Mouse (Mus musculus) lung, adult 18-20 months (tissue): ENCODE results near the gene Papln.
A peak's percentile ranks its signal among the peaks of the same experiment; 100 is the strongest.

Source experiments
- DNase-seq, 2 experiments: peaks; one replicate each; pipeline ENCODE4 v3.0.0; 2022; ENCODE audit warnings: mixed read lengths in 2 of 2

Gene Papln

DNA sequence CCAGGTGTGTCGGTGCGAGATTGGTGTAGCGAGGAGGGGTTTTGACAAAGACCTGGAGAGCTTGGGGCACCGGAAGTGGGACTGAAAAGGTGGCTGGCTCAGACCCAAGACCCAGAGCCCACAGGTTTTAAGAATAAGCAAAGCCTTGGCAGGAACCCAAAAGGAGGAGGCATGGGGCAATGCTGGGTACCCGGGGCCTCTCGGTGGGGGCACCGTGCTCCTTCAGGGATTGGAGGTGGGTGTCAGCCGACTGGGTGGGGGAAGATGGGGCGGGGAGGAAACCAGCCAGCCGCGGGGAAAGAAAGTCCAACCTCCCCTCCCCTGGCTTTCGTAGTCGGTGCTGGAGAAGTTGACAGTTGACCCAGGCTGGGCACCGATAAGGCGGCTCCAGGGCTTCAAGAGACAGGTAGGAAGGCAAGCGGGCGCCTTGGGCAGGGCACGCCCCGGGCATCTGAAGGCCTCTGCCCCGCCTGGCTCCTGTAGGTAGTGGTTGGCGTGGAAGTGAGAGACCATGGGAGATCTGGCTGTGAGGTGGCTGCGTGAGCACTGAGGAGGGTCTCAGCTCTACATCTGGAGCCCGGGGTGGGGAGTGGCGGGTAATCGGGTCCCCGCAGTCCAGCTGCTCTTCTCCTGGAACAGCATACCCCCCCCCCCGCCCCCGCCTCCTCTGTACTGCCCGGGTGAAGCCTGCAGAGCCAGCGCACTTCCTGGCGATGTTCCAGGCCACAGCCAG lies at the start of gene Papln:
TSS of gene Papln (plus strand) at position 324 of the 733 bp plus-strand sequence.
- peak; percentile 22 to 39 for DNase-seq

DNA sequence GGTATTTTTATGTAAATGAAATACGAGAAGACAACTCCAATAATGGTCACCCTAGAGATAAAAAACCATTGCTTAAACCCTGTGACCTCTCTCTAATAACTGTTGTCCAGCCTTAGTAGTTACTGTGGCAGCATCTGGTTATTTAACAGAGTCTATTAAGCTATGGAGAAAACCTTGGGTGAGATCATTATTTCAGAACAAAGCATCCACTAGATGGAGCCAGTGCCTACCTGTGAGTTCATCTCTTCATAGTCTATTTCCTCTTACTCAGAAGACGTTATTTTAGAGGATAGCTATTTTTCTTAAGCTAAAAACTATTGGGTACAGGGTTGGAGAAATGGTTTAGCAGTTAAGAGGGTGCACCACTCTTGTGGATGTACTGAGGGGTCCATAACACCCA lies 49.7 kb upstream of the Papln start:
- DNase-seq = peak in 1 of 2 experiments; percentile 27

DNA sequence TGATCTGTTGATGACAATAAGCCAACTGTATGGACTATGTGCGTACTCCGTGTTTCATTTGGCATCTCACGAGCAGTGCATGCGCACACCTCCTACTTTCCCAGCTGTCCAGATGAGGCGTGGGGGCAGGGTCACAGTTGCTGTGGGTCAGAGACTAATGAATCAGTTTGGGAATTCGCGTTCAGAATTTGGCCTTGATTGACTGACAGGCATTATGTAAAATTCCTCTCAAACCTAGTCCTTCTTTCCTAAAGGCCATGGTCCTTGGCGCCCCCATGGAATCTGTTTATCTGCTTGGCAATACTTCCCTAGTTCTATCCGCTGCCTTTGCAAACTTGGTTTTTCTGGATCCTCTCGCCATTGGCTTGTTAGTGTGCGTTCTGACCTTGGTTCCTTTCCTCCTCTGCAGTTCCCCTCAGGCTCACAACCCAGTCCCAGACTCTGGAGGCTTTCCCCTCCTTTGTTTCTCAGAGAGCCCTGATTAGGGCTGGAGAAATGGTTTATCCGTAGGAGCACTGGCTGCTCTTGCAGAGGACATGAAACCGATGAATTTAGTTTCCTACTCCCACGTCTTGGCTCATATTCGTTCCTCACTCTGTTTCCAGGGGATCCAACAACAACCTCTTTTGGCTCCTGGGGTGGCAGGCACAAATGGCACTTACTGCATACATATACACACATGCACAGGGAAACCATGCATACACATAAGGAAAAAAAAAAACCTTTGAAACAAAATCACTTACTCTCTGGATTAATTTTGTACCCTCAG lies 46.8 kb upstream of the Papln start:
- no peak for DNase-seq

DNA sequence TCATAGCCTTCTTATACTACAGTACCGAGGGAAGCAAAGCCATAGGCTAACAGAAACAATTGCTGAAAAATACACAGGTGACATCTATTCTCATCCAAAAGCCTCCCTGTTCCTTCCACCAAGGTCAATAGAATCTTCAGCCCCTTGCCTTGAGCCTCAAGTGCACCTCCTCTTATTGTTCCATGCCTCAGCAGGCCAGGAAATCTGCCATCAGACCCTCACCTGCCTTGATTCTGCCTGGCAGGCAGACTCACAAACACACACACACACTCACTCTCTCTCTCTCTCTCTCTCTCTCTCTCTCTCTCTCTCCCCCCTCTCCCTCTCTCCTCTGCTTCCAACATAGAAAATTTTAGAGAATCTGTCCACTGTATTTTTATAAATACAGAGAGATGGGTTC lies 44.0 kb upstream of the Papln start:
- no peak for DNase-seq

DNA sequence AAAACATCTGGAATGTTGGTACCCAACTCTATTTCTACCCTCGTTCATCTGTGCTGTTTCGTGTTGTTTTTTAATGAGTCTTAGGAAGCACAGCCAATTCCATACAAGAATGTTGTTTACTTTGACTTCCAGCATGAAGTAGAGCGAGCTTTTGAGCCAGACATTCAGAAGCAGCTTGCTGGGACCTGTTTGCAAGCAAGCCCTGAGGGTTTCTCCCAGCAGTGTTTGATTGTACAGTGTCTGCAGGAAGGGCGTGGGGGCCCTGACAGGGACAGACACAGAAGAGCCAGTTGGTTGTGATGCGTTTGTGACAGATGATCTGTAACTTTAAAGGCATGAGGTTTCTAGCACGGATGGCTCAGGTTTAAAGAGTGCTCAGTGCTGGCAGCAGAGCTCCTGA lies 42.2 kb upstream of the Papln start:
- DNase-seq = no peak

DNA sequence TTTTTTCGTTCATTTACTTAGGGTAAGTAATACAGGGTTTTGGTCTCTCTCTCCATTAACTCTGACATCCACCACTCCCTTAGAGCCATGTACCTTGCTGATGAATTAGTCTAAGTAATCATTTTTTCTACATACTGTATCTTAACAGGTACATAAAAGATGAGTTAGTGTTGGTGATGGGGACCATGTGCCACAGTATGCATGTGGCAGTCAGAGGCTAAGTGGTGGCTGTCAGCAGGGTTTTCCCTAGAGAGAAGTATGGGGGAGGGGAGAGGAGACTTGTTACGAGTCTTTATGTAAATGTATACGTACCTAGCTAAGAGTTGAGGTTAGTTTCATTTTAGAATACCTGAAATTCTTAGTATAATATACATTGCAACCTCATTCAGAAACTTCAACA lies 40.4 kb upstream of the Papln start:
- no peak for DNase-seq

DNA sequence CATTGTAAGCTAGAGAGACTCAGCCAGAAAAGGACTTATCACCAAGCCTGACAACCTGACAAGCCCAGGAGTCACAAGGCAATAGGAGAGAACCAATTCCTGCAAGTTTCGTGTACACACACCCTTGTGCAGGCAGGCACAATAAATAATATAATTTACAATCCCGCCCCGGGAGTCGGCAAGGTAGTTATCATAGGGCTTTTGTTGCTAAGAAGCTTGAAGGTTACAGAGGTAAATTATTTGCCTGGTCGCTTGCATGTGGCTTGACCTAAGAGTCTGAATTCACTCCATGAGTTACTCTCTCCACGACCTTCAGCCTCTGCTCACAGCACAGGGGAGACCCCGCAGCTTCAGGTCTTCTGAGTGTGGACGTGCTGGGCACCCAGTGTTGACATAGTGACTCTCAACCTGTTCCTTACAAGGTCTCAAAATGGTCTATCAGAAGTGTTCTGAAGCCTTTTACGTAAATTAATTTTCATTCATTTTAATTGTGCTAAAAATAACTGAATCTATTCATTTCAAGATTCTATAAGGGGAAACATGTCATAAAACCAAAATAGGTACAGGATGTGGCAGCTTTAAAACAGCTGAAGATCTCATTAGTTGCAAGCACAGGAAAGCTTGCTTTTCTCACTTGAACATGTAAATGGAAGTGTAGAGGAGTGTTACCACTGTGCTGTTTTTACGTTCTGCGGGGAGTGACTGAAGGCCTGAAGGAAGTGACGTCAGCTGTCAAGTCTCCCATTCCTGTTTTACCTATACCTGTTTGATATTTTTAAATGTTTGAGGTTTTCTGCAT lies 36.7 kb upstream of the Papln start:
- DNase-seq = no peak

DNA sequence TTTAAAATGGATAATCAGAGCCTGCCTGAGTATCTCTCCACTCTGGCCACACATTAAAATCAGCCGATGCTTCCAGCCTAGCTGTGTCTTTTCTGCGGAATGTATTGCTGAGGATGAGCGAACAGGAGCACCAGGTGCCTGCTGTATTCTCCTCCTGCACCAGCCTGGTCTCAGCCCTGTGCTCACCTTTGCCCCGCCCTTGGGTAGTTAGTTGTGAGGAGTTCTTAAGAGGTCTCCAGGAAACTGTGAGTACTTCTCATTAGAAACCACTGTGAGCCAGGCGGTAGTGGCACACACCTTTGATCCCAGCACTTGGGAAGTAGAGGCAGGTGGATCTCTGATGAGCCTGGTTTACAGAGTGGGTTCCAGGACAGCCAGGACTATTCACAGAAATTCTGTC lies 31.2 kb upstream of the Papln start:
- DNase-seq = peak in 1 of 2 experiments; percentile 19

DNA sequence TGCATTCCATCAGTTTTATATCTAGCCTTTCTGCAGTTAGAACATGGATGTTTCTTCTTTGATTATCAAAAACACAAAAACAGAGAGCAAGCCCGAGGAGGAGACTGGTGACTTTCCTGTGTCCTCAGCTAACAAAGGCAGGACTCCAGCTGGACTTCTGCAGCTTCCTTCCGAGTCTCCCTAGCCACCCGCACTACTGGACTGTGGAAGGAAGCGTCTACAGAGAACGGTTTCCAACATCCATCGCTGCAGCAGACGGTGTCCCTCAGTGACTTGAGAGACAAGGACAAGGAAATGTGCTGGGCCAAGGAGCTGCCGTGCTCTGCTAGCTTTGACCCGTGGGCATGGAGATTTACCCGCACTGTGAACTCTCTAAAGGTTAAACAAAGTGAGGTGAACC lies 29.4 kb upstream of the Papln start:
- no peak for DNase-seq

DNA sequence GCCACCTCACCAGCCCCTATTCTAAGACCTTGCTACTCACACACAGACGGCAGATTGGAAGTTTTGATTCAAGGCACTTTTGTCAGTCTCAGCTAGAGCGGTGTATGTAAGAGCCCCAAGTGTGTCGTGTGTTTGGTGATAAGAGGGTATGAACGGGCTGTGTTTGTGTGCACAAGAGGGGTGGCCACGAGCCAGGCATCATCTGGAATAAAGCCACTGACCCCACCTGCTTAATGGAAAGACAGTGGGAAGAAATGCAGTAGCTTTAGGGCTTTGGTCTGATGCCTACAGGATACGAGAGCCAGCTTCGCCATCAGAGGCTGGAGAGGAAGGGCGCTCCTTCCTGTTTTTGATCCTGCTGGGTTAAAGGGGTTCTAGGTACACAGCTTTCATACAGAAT lies 27.2 kb upstream of the Papln start:
- DNase-seq = no peak

DNA sequence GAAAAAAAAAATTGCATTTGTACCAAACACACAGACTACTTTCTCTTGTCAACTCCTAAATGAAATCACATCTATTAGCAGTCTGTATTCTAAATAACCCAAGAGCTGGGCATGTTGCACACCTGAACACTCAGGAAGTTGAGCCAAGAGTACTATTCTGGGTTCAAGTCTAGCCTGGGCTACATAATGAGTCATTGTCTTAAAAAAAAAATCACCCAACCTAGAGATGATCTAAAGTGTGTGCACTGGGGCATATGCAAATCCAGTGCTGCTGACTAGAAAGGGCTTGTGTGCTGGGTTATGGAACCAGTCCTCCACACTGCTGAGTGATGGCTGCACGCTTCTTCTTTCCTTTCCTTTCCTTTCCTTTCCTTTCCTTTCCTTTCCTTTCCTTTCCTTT lies 24.8 kb upstream of the Papln start:
- DNase-seq = no peak

DNA sequence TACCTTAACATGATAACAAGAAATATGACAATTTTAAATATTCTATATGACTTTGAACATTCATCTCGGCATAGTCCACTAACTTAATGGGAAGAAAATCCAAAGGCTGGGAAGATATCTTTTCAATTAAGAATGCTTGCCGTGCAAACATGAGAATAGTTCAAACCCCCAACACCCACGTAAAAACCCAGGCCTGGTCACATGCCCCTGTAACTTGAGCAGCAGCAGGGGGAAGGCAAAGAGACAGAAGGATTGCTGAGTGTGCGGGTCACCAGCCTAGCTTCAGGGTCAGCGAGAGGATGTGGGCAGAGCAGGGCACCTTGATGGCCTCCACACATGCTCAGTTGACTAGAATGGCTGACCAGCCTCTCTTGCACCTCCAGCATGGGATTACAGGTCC lies 21.7 kb upstream of the Papln start:
- no peak for DNase-seq

DNA sequence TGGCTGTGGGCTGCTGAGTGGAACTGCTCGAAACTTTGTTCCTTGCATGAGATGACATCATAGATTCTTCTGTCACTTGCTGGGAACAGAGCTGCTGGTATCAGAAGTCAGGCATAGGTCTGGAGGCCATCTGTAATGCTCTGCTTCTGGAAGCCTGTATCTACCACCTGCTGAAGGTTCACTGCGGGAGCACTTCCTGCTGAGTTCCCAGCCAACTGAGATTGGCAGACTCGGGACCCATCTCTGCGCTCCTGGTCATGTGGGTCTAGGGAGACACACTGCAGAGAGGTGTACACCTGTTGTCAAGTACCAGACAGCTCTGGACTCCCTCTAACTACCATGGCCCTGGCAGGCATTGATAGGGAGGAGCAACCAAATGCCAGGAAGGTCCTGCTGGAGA lies 20.6 kb upstream of the Papln start:
- no peak for DNase-seq

DNA sequence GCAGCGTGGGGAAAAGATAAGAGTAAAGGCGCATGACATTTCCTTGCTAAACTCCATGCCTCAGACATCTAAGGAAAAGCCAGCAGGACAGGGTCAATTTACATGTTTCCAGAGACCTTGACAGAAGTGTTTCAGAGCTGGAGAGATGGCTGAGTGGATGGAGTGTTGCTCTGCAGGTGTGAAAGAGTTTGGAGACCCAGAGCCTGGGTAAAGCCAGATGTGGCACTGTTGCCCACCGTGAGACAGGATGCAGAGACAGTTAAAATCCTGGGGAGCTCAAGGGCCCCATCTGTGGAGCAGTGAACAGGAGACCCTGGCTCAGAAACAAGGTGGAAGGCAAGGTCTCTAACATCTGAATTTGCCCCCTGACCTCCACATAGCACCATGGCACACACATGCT lies 19.7 kb upstream of the Papln start:
- no peak for DNase-seq

DNA sequence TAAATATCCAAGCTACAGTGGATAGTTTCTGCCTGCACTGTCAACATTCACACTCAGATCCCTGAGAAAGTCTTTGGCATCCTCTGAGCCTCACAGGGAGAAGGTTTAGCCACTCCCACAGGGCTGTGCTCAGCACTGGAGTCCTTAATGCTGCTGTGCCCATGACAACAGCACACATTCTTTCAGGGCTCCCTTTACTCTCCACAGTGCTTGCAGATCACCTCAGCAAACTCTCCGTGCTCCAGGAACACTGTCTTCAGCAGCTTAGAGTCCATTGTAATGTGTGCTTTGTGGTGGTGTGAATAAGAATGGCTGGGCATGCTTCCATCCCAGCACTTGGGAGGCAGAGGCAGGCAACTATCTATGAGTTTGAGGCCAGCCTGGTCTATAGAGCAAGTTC lies 14.2 kb upstream of the Papln start:
- DNase-seq = no peak

DNA sequence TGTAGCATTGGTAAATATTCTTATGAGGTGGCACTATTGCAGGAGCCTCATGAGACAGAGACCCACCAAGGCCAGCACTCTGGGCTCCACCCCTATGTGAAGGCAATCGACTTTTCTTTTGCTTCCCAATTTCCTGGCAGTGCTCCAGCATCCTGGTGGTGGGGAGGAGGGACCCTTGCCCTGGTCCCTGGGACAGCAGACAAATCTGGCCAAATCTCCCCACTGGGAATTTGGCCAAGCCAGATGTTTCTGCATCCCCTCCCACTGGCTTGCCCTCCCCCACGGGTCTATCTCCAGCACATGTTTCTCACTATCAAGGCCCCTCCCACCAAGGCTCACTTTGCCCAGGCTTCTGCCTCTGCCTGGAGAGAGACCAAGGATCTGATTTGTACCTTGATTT lies 10.9 kb upstream of the Papln start:
- no peak for DNase-seq

DNA sequence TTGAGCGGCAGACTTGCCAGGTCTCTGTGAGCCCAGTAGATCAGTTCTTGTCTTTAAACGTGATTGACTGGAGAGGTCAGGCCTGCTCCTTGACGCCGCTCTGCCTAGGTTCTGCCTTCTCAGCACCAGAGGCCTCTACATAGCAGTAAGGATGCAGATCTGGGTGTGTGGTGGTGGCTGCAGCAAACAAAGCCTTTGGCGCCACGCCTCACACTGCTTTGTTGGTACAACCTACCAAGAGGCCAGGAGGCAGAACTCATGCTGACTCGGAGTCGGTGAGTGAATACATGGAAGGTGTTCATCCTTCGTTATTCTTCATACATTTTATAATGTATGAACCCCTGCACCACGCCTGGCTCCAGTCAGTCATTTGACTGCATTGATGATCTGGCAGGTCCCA lies 4.7 kb upstream of the Papln start:
- no peak for DNase-seq

DNA sequence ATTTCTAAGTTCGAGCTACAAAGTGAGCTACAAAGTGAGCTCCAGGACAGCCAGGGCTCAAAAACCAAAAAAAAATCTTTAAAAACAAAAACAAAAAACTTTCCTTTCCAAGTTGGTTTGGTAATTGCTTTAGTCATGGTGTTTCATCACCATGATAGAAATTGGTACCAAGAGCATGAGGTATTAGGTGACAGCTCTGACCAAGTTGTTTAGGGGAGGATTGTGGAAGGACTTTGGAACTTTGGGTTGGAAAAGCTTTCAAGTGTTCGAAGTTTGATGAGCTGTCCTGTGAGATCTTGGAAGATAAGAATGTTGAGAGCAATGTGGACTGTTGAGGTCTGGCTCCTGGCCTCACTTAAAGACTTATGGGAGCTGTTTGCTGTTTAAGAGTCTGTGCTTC lies 3.2 kb upstream of the Papln start:
- no peak for DNase-seq

DNA sequence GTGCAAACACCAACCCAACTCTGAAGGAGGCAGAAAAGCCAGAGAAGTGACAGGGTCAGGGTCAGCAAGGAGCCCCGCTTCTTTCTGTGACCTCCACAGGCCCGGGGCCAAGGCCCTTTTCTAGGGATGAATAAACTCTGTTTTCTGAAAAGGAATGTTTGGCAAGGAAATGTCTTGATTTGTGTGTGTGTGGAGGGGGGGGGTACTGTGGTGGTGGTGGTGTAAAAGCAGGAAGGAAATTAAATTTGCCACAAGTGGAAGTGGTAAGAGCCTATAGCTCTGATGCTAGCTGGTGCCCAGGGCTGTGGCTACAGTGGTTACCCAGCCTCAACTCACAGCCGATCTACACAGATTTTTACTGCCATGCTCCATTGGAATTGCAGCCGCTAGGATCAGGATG lies 728 bp upstream of the Papln start:
- DNase-seq = no peak

DNA sequence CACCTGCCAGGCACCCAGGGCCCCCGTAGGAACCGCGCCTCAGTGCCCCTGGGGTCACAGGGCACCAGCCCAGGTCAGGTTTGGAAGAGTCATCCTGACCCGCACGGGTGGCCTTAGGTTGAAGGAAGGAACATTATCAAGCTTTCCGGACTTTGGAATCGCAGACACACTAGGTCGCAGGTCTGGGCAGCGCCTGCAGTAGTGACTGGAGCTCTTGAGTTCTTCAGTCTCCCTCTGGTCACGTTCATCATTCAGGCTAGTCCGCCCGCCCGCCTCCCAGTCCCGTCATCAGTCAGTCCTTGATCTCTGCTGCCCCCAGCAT lies 571 bp downstream of the Papln start:
- DNase-seq = no peak

DNA sequence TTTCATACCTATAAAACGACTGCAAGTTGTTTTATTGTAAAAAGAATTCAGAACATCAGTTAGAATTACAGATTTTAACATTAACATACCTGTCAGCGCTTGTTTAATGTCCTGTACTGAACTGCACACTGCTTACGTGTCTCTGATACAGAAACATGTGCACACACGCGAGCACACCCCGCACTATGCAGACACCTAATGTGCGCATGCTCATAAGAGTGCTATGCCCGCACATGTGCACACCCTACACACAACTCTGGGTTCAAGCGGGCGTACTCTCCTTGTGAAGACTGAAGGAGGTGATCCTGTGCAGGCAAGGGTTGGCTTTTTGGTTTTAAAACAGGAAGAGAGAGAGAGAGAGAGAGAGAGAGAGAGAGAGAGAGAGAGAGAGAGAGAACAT lies 1.1 kb downstream of the Papln start:
- DNase-seq = no peak

DNA sequence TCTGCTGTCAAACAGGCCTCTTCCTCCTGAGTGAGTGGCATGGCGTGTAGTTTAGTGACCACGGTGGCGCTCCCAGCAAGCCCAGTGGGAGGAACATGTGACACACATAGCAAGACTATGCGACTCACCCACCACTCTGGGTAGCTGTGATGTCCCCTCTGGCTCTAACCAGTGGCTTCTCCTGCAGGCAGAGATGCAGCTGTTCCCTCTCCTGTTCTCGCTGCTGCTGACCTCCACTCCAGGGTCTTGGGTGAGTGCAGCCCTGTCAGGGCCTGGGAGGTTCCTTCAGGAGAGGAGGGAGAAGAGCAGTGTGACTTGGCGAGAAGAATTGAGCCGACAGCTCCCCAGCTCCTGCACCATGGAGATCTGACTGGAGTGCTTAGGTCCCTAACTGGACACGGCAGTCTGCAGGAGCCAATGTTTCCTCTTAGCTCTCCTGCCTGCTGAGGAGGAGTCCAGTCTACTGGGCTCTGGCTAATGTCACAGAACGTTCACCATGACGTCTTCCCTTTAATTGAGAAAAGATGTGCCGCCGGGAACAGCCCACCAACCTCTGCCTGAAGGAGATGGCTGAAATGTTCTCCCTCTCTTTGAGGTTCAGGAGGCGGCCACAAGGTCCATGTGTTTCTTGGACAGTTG lies 2.6 kb downstream of the Papln start:
- no peak for DNase-seq

DNA sequence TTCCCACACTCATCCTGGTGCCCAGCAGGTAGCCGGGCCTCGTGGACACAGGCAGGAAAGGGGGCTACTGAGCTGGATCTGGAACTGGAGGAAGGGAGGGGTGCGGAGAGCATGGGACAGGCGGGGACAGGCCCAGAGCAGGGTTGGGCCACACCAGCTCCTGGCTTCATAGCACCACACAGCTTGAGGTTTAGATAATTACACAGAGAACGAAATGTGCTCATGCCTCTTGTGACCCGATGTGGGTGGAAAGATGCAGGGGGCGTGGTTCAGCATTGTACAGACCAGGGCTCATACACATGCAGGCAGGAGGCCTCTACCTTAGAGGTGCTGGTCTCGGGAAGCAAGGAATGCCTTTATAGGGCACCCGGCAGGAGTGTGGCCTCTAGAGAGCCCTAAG lies 4.4 kb downstream of the Papln start:
- DNase-seq = no peak
